Mouse (Mus musculus) limb, embryonic 12.5 days (tissue): ENCODE measurements around the gene Cacna2d2. TPM values are rescaled to one million over a fixed set of nuclear protein-coding genes. Genes with fewer than 3 reads are reported as not detected.
A peak's percentile ranks its signal among the peaks of the same experiment; 100 is the strongest.
"Not testable (repeated sequence)": the region's sequence is repeated elsewhere in the genome, so short reads cannot be mapped to it uniquely, and the experiment has no call there.

Experiments used
- ATAC-seq: fragments of 200-750 bp; cut with Nextera tagmentation; 2 replicates; pipeline ENCODE4 v1.8.0; 2017; ENCODE audit warnings: low read depth, moderate TSS enrichment; ENCODE audit not compliant: insufficient number of reproducible peaks, insufficient read depth, low FRiP score, low TSS enrichment
- H3K27ac ChIP-seq: fragments of 300-500 bp; sonication (generic); 2 replicates; pipeline ENCODE4 v1.5.1; 2016; ENCODE audit warnings: mild to moderate bottlenecking, moderate library complexity
- H3K27me3 ChIP-seq: fragments of 300-500 bp; sonication (generic); 2 replicates; pipeline ENCODE4 v1.6.1; 2016; ENCODE audit warnings: mild to moderate bottlenecking, moderate library complexity
- H3K36me3 ChIP-seq: fragments of 300-500 bp; sonication (generic); 2 replicates; pipeline ENCODE4 v1.6.1; 2016; ENCODE audit warnings: mild to moderate bottlenecking, moderate library complexity
- H3K4me1 ChIP-seq: fragments of 300-500 bp; sonication (generic); replicated peaks from 2 replicates; pipeline ENCODE4 v1.6.1; 2016
- H3K4me2 ChIP-seq: fragments of 300-500 bp; sonication (generic); 2 replicates; pipeline ENCODE4 v1.6.1; 2016; ENCODE audit warnings: mild to moderate bottlenecking, moderate library complexity
- H3K4me3 ChIP-seq: fragments of 300-500 bp; sonication (generic); replicated peaks from 2 replicates; pipeline ENCODE4 v1.5.1; 2016; ENCODE audit warnings: mild to moderate bottlenecking
- H3K9ac ChIP-seq: fragments of 300-500 bp; sonication (generic); replicated peaks from 2 replicates; pipeline ENCODE4 v1.6.1; 2016; ENCODE audit warnings: mild to moderate bottlenecking, moderate library complexity
- H3K9me3 ChIP-seq: fragments of 300-500 bp; sonication (generic); 2 replicates; pipeline ENCODE4 v1.6.1; 2016; ENCODE audit warnings: mild to moderate bottlenecking, moderate library complexity
- WGBS: fragments of 180-500 bp; shearing (Covaris S2); methylation state at CpG from one replicate; pipeline ENCODE4 v1.1.7; 2016; 5-methylcytosine and 5-hydroxymethylcytosine counted together
- polyA plus RNA-seq: library from polyadenylated mRNA; unstranded; fragments of >200 nt; fragmentation: Nextera tagmentation; extraction: Ambion mirVana; gene quantifications from 2 replicates; pipeline ENCODE4 v1.2.1, GENCODE M21; 2016

Gene Cacna2d2
- polyA plus RNA-seq, 1 experiment from 2014 or later, result 0.49 TPM

GRCm38 (mm10) chr9:107572327-107572662 lies 172.9 kb downstream of the Cacna2d2 start:
- WGBS, result 98% methylated on average over 2 of the region's 2 CpGs
- Histone ChIP-seq H3K4me3 (no peak overlapping the region), H3K27me3 (no peaks in the 10 kb centered on the region), H3K9ac (no peak overlapping the region), H3K4me1 (peaks cover 46% of the 10 kb centered on the region), H3K27ac (no peak overlapping the region), H3K9me3 (no peaks in the 10 kb centered on the region), H3K36me3 (peaks cover 47% of the 10 kb centered on the region), H3K4me2 (no peak overlapping the region)
- no peak for ATAC-seq

DNA sequence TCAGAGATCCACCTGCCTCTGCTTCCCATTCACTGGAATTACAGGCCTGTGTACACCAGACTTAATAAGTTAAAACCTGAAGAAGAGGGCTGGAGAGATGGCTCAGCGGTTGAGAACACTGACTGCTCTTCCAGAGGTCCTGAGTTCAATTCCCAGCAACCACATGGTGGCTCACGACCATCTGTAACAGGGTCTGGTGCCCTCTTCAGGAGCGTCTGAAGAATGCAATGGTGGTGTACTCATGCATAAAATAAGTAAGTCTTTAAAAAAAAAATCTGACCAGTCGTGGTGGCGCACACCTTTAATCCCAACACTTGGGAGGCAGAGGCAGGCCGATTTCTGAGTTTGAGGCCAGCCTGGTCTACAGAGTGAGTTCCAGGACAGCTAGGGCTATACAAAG lies 174.4 kb downstream of the Cacna2d2 start:
- not testable (repeated sequence) for H3K27me3 ChIP-seq, ATAC-seq, H3K9me3 ChIP-seq, H3K4me3 ChIP-seq, H3K9ac ChIP-seq, H3K27ac ChIP-seq, H3K4me2 ChIP-seq
- H3K36me3 ChIP-seq, result peaks cover 49% of the 10 kb centered on the region
- peaks cover 51% of the 10 kb centered on the region for H3K4me1 ChIP-seq
- 81% methylated on average over 6 of the region's 6 CpGs for WGBS

DNA sequence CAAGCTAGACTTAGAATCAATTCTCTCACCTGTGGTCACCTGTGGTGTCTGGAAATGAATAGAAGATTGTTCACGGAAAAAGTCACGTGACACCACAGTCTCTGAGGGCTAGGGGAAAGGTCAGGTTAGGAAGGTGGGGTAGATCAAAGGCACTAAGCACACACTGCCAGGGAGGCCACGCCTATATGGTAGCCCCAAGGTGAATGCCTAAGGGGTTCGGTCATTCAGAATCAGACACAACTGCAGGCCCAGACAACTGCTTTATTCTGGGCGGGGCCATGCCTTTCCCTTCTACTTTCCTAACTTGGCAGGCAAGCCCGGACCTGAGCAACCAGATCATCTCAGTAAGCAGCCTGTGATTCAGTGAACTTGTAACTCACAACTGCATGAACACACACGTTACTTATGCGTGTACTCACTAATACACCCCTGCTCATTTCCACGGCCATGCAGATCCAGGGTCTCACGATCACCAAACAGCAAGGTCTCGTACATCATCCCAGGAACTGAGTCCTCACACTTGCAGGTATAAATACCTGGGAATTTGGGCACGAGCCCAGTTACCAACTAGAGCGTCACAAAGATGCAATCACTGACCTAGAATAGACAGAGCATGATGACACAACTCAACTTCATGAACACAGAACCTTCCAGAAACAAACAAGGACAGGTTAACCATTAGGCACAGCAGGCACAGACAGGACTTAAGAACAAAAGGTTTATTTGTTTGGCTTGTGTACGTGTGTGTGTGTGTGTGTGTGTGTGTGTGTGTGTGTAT lies 176.4 kb downstream of the Cacna2d2 start:
- H3K4me2 ChIP-seq, result no peak overlapping the region
- no peaks in the 10 kb centered on the region for H3K9me3 ChIP-seq
- no peak overlapping the region for H3K4me3 ChIP-seq
- H3K9ac ChIP-seq, result no peak overlapping the region
- peak overlapping the region; percentile 83 for H3K27ac ChIP-seq
- ATAC-seq, result no peak
- WGBS, result 80% methylated on average over 14 of the region's 14 CpGs
- no peaks in the 10 kb centered on the region for H3K27me3 ChIP-seq
- peaks cover 44% of the 10 kb centered on the region for H3K36me3 ChIP-seq
- peaks cover 54% of the 10 kb centered on the region for H3K4me1 ChIP-seq

DNA sequence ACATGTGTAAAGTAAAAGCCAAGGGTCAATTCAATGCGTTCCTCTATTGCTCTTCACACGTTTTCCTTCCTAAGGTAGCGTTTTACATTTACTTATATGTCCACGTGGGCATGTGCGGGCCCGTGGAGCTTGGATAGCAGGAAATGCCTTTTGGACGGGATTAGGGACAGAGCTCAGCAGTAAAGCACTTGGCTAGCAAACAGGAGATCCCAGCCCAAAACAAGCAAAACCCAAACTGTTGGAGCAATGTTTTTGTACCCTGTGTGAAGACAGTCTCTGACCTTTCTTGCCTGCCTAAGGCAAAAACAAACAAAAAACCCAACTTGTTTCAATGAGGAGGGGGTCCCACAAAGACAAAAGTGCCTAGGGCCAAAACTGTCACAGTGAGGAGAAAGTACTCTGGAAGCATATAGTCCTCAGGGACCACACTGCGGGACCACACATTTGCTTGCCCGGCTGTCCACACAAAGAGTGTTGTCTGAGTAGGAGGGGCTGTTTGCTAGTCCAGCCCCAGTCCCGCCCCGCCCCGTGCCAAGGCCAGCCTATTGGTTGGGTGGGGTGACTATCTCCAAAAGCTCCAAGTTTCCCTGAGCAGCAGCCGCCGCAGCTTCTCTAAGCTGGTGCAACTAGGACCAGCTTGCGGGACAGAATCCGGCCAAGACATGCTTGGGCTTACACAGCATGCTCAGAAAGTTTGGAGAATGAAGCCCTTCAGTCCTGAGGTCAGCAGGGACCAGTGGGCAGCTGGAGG lies 177.1 kb downstream of the Cacna2d2 start, which contains the start of gene Hyal1:
Gene Hyal1 (plus strand): TSS at position 571 of the 751 bp plus-strand sequence.
- Histone ChIP-seq H3K36me3 (peaks cover 36% of the 10 kb centered on the region), H3K4me1 (peaks cover 53% of the 10 kb centered on the region), H3K9ac (peak within 1 kb of the TSS; percentile 57), H3K4me3 (peak within 1 kb of the TSS; percentile 38), H3K27ac (peak within 1 kb of the TSS; percentile 83), H3K4me2 (peak within 1 kb of the TSS; percentile 56), H3K27me3 (no peaks in the 10 kb centered on the region), H3K9me3 (no peaks in the 10 kb centered on the region)
- WGBS, result 23% methylated on average over 16 of the region's 16 CpGs
- peak; percentile 59 for ATAC-seq

- Histone ChIP-seq H3K27ac (no peak overlapping the region), H3K4me2 (0 out of 2 replicates have a peak overlapping the region, but pooled peaks have one; percentile 56), H3K4me3 (no peak overlapping the region), H3K4me1 (peaks cover 60% of the 10 kb centered on the region), H3K9me3 (no peaks in the 10 kb centered on the region), H3K36me3 (peaks cover 26% of the 10 kb centered on the region), H3K9ac (no peak overlapping the region), H3K27me3 (no peaks in the 10 kb centered on the region)
- 92% methylated on average over 10 of the region's 10 CpGs for WGBS
- no peak for ATAC-seq
Measured at GRCm38 (mm10) chr9:107577871-107578270, 178.5 kb downstream of the Cacna2d2 start.

DNA sequence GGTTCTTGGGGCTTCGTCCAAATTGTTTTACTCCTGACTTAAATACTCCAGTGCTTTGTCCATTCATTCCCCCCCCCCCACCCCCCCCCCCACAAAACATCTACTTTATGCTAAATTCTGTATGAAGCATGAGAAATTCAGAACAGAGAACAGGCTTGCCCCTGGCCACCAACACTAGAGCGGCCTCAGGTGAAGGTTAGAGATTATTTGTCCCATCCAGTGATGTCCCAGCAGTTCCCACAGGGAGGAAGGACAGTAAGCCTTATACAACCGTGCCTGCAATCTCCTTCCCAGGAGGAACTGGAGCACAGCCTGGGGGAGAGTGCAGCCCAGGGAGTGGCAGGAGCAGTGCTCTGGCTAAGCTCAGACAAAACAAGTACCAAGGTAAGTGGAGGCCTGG lies 179.2 kb downstream of the Cacna2d2 start, which contains the start of gene Naa80:
Gene Naa80 (plus strand): TSS at position 301 of the 400 bp plus-strand sequence.
- peak within 1 kb of the TSS; percentile 94 for H3K27ac ChIP-seq

More for the DNA sequence above, 179.2 kb downstream of the Cacna2d2 start, which contains the start of gene Naa80:
- Histone ChIP-seq H3K9me3 (no peaks in the 10 kb centered on the region), H3K27me3 (no peaks in the 10 kb centered on the region), H3K4me2 (peak within 1 kb of the TSS; percentile 96), H3K4me3 (no peak within 1 kb of the TSS), H3K9ac (0 out of 2 replicates have a peak within 1 kb of the TSS, but pooled peaks have one; percentile 82), H3K36me3 (peaks cover 26% of the 10 kb centered on the region), H3K4me1 (peaks cover 60% of the 10 kb centered on the region)
- ATAC-seq, result no peak
- WGBS, result 75% methylated on average over 3 of the region's 3 CpGs

Other genes with a start within 250 kb of the Cacna2d2 start
- 0.65 and 1.0 TPM in 2 replicates for gene Dock3, start 167.7 kb upstream of the Cacna2d2 start, polyA plus RNA-seq
- gene Mapkapk3, start 109.7 kb upstream of the Cacna2d2 start, polyA plus RNA-seq, result 5.5 and 6.7 TPM in 2 replicates
- gene Cish, start 103.6 kb upstream of the Cacna2d2 start, polyA plus RNA-seq, result 4.2 and 8.1 TPM in 2 replicates
- gene Hemk1, start 61.3 kb upstream of the Cacna2d2 start, polyA plus RNA-seq, result 10.6 and 11.6 TPM in 2 replicates
- gene 6430571L13Rik, start 59.0 kb upstream of the Cacna2d2 start, polyA plus RNA-seq, result 0.81 and 1.4 TPM in 2 replicates
- 47.0 and 47.7 TPM in 2 replicates for gene Tmem115, start 134.3 kb downstream of the Cacna2d2 start, polyA plus RNA-seq
- gene Cyb561d2, start 142.6 kb downstream of the Cacna2d2 start, polyA plus RNA-seq, result 15.3 and 15.6 TPM in 2 replicates
- gene Nprl2, start 142.6 kb downstream of the Cacna2d2 start, polyA plus RNA-seq, result 38.6 and 40.1 TPM in 2 replicates
- gene Zmynd10, start 147.7 kb downstream of the Cacna2d2 start, polyA plus RNA-seq, result 1.2 and 1.7 TPM in 2 replicates
- gene Rassf1, start 151.9 kb downstream of the Cacna2d2 start, polyA plus RNA-seq, result 59.8 and 64.8 TPM in 2 replicates
- 50.6 and 52.6 TPM in 2 replicates for gene Tusc2, start 163.6 kb downstream of the Cacna2d2 start, polyA plus RNA-seq
- gene Hyal2, start 168.3 kb downstream of the Cacna2d2 start, polyA plus RNA-seq, result 127 and 128 TPM in 2 replicates
- gene Hyal1, start 177.3 kb downstream of the Cacna2d2 start, polyA plus RNA-seq, result 13.7 and 14.9 TPM in 2 replicates
- 14.3 and 16.1 TPM in 2 replicates for gene Naa80, start 179.3 kb downstream of the Cacna2d2 start, polyA plus RNA-seq
- gene Hyal3, start 181.2 kb downstream of the Cacna2d2 start, polyA plus RNA-seq, result 1.3 and 1.4 TPM in 2 replicates
- gene Ifrd2, start 188.0 kb downstream of the Cacna2d2 start, polyA plus RNA-seq, result 38.5 and 40.2 TPM in 2 replicates
- gene Sema3b, start 209.6 kb downstream of the Cacna2d2 start, polyA plus RNA-seq, result 8.1 and 9.1 TPM in 2 replicates
- 400 and 416 TPM in 2 replicates for gene Gnai2, start 235.8 kb downstream of the Cacna2d2 start, polyA plus RNA-seq